Mouse (Mus musculus) testis, adult 2 months (tissue): ENCODE measurements around the gene Drc7. TPM values are rescaled to one million over a fixed set of nuclear protein-coding genes. Genes with fewer than 3 reads are reported as not detected.

ENCODE experiments used
- H3K27ac ChIP-seq: fragments of 200-500 bp; 2 replicates; pipeline ENCODE4 v1.5.1; 2012; ENCODE audit warnings: low read depth, low read length; ENCODE audit not compliant: control insufficient read depth, insufficient read depth
- H3K27me3 ChIP-seq: fragments of 200-500 bp; 2 replicates; pipeline ENCODE4 v1.6.1; 2012; ENCODE audit warnings: mild to moderate bottlenecking, low read length, moderate library complexity; ENCODE audit not compliant: control insufficient read depth, insufficient read depth
- H3K36me3 ChIP-seq: fragments of 200-500 bp; 2 replicates; pipeline ENCODE4 v1.6.1; 2012; ENCODE audit warnings: mild to moderate bottlenecking, low read length; ENCODE audit not compliant: control insufficient read depth, insufficient read depth
- H3K4me1 ChIP-seq: fragments of 200-500 bp; 2 replicates; pipeline ENCODE4 v1.6.1; 2012; ENCODE audit warnings: low read length; ENCODE audit not compliant: control insufficient read depth, insufficient read depth
- H3K4me3 ChIP-seq: fragments of 200-500 bp; 2 replicates; pipeline ENCODE4 v1.5.1; 2012; ENCODE audit warnings: low read depth, mild to moderate bottlenecking, low read length, moderate library complexity, mixed read lengths; ENCODE audit not compliant: control insufficient read depth
- CTCF ChIP-seq: fragments of 200-500 bp; IDR thresholded peaks from 2 replicates; pipeline ENCODE4 v1.5.1; 2012; ENCODE audit warnings: low read depth, mild to moderate bottlenecking, inconsistent platforms, low read length, moderate library complexity; ENCODE audit not compliant: control insufficient read depth, insufficient read depth, insufficient replicate concordance
- POLR2A ChIP-seq: fragments of 200-500 bp; IDR thresholded peaks from 2 replicates; pipeline ENCODE4 v1.6.1; 2012; ENCODE audit warnings: low read depth, mild to moderate bottlenecking, inconsistent platforms, low read length, moderate library complexity; ENCODE audit not compliant: control insufficient read depth
- polyA plus RNA-seq: library from polyadenylated mRNA; depleted of rRNA; stranded (reverse); fragments of >200 nt; gene quantifications from 2 replicates; pipeline ENCODE4 v1.2.3, GENCODE M21; 2012

Drc7 gene
- polyA plus RNA-seq, 1 experiment: 87.3 TPM

GRCm38 (mm10) chr8:95059812-95060533 is 5.1 kb downstream of the Drc7 start:
- H3K4me3 ChIP-seq: no peak overlapping the region
- TF ChIP-seq CTCF: no peak
- no peak for TF ChIP-seq POLR2A
- H3K27ac ChIP-seq: no peak overlapping the region
- peaks cover 1% of the 10 kb centered on the region; the same call in 1 of the 2 replicates for H3K36me3 ChIP-seq
- peaks cover 13% of the 10 kb centered on the region for H3K4me1 ChIP-seq
- no peaks in the 10 kb centered on the region for H3K27me3 ChIP-seq

DNA sequence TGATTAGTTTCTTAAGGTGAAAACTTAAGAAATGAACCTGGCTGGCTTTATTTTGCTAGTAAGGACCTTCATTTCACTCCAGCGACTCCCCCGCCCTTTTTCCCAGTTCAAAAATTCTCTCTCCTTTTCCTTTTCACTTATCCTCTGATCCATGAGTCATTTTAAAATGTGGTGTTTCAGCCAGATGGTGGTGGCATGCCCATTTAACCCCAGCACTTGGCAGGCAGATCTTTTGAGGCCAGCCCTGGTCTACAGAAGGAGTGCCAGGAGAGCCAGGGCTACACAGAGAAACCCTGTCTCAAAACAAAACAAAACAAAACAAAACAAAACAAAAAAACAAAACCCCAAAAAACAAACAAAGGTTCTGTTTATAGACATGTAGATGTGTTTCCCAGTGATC is 9.6 kb downstream of the Drc7 start:
- no peak for TF ChIP-seq POLR2A
- no peak for TF ChIP-seq CTCF
- H3K4me3 ChIP-seq: no peak overlapping the region
- H3K27ac ChIP-seq: no peak overlapping the region
- 0 out of 2 replicates have a peak, but pooled peaks cover 1% of the 10 kb centered on the region for H3K36me3 ChIP-seq
- H3K4me1 ChIP-seq: peaks cover 11% of the 10 kb centered on the region
- no peaks in the 10 kb centered on the region for H3K27me3 ChIP-seq

DNA sequence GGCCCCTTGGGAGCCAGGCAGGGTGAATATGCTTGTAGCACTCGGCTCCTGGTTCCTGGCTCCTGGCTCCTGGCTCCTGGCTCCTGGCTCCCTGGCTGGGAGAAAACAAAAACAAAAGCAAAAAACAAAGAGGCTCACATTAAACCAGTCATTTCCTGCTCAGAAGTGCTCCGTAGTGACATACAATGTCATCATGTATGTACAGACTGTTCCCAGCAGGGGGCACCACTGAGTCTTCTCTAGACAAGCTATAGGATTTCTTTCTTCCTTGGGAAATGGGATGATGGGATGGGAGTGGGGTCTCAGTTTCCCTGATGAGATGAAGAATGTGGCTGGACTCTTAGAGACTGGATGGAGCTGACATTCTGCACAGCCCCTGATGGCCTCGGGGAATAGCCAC is 12.7 kb downstream of the Drc7 start:
- TF ChIP-seq CTCF (0 out of 2 replicates have a peak, but pooled peaks have one; percentile 18), POLR2A (no peak)
- Histone ChIP-seq H3K4me1 (peaks cover 2% of the 10 kb centered on the region; the same call in 1 of the 2 replicates), H3K27ac (no peak overlapping the region), H3K27me3 (no peaks in the 10 kb centered on the region), H3K36me3 (no peaks in the 10 kb centered on the region), H3K4me3 (no peak overlapping the region)

DNA sequence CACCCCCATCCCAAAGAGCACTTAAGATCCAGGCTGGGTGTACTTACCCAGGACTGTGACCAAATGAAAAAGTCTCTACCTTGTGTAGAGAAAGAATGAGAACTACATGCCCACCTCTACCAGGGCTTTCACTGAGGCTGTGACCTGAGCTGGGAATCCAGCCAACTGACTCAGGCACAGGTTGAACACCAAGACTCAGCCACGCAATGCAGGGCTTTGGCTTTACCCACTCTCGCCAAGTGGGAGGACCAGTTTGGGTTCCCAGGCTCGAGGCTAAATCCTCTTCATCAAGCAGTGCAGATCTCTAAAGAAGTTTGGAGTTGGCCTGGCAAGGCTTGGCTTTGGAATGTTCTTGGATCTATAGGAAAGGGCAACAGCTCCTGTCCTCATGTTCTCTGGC is 20.6 kb downstream of the Drc7 start:
- Histone ChIP-seq H3K27me3 (no peaks in the 10 kb centered on the region), H3K36me3 (no peaks in the 10 kb centered on the region), H3K4me1 (peaks cover 3% of the 10 kb centered on the region), H3K4me3 (no peak overlapping the region), H3K27ac (no peak overlapping the region)
- no peak for TF ChIP-seq CTCF
- TF ChIP-seq POLR2A: no peak

GRCm38 (mm10) chr8:95076151-95076550 is 21.2 kb downstream of the Drc7 start:
- Histone ChIP-seq H3K4me1 (peaks cover 3% of the 10 kb centered on the region), H3K27me3 (no peaks in the 10 kb centered on the region), H3K27ac (no peak overlapping the region), H3K36me3 (no peaks in the 10 kb centered on the region), H3K4me3 (no peak overlapping the region)
- no peak for TF ChIP-seq CTCF
- no peak for TF ChIP-seq POLR2A

DNA sequence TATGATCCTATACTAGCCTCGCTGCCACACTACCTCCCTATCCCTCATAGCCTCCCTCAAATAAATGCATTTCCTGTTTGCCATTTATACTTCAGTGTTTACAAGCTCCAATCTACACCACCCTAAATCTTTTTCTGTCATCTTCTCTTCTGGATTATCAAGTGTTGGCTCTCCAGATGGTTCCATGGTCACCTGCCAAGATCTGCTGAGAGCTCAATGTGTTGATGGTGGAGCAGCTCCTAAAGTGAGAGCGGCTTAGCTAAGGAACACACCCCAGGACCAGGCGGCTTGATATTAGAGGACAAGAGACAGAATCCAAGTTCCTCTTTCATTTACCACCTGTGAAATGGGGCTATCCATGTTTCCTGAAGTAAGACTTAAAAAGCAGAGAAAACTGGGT is 23.2 kb downstream of the Drc7 start:
- Histone ChIP-seq H3K27me3 (no peaks in the 10 kb centered on the region), H3K4me3 (no peak overlapping the region), H3K4me1 (peaks cover 14% of the 10 kb centered on the region), H3K27ac (no peak overlapping the region), H3K36me3 (no peaks in the 10 kb centered on the region)
- TF ChIP-seq POLR2A (no peak), CTCF (no peak)

DNA sequence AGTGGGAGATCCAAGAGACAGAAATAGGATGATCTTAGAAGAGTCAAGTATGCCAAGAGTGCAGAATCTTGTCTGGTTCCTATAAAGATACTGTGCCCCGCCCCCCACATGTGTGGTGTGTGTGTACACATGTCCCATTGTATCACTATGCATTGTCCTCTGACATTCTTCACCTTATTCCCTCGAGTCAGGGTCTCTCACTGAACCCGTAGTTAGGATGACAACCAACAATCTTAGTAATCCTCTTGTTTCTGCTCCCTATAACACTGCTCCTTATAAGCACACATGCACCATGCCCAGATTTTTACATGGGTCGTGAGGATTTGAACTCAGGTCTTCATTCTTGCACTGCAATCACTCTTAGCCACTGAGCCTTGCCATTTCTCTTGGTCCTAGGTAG is 24.4 kb downstream of the Drc7 start:
- H3K27ac ChIP-seq: no peak overlapping the region
- no peaks in the 10 kb centered on the region for H3K27me3 ChIP-seq
- H3K36me3 ChIP-seq: peaks cover under 1% of the 10 kb centered on the region; the same call in 1 of the 2 replicates
- TF ChIP-seq CTCF (no peak), POLR2A (no peak)
- H3K4me1 ChIP-seq: peaks cover 14% of the 10 kb centered on the region
- no peak overlapping the region; the same call in 1 of the 2 replicates for H3K4me3 ChIP-seq
